ENCODE assay signal across 22 mouse cellular contexts in genomic region chr7:78719795-78720460, GRCm38 (mm10). TPM values are rescaled to one million over a fixed set of nuclear protein-coding genes. Genes with fewer than 3 reads are reported as not detected.
DNase-seq lines count a peak whose midpoint lies in the region; ATAC-seq lines count a peak whose summit lies in the region.
"Had no signal": no experiment of that assay in that cellular context is flagged by ENCODE, and none has a peak within 500 bp of the region (broad histone marks: within the 10 kb centered on the region; RNA-seq: fewer than 3 reads in every experiment).

No protein-coding gene starts in this region.

- DNase-seq in forebrain, embryonic 11.5 days (ENCODE audit: low spot score) = no peak
- no peak for DNase-seq in midbrain, embryonic 10.5 days (ENCODE audit: low spot score)
- DNase-seq in induced T-regulatory cell, adult 2 months (ENCODE audit: low read depth) = peak; percentile 55
- DNase-seq in thymus, postnatal 36 days = peak; percentile 63 to 75
- DNase-seq in limb, embryonic 10.5 days (ENCODE audit: low spot score) = no peak
- DNase-seq: adrenal gland, postnatal 10 days; cerebellum, adult 9-10 months; embryo, embryonic 11 days; heart, postnatal 4 days; kidney, postnatal 14 days; lung, adult 2 months had no signal

- H3K9me3 ChIP-seq in forebrain, embryonic 13.5 days (replicated peaks) = no peaks in the 10 kb centered on the region
- no peaks in the 10 kb centered on the region for H3K9me3 ChIP-seq in forebrain, embryonic 11.5 days (ENCODE audit: control insufficient read depth, low read length)
- no peaks in the 10 kb centered on the region for H3K9me3 ChIP-seq in midbrain, embryonic 13.5 days
- no peaks in the 10 kb centered on the region for H3K9me3 ChIP-seq in midbrain, embryonic 10.5 days (replicated peaks)
- no peaks in the 10 kb centered on the region for H3K9me3 ChIP-seq in limb, embryonic 10.5 days (replicated peaks)
- H3K9me3 ChIP-seq: G1E; heart, embryonic 10.5 days; limb, embryonic 15.5 days; stomach, embryonic 15.5 days had no signal

- no peak overlapping the region for H3K4me2 ChIP-seq in forebrain, embryonic 13.5 days
- H3K4me2 ChIP-seq in forebrain, embryonic 11.5 days (ENCODE audit: low read depth, low read length, severe bottlenecking) = no peak overlapping the region
- no peak overlapping the region for H3K4me2 ChIP-seq in midbrain, embryonic 13.5 days (replicated peaks)
- H3K4me2 ChIP-seq: limb, embryonic 15.5 days; stomach, embryonic 15.5 days had no signal

- WGBS in forebrain, embryonic 13.5 days = 56% methylated on average over 7 of the region's 7 CpGs
- WGBS in forebrain, embryonic 11.5 days = 78% methylated on average over 7 of the region's 7 CpGs
- 61% methylated on average over 7 of the region's 7 CpGs for WGBS in midbrain, embryonic 13.5 days
- WGBS in midbrain, embryonic 10.5 days = 90% methylated on average over 7 of the region's 7 CpGs
- WGBS in limb, embryonic 10.5 days = 87% methylated on average over 7 of the region's 7 CpGs

- no peaks in the 10 kb centered on the region for H3K36me3 ChIP-seq in forebrain, embryonic 13.5 days (ENCODE audit: poor library complexity, severe bottlenecking)
- no peaks in the 10 kb centered on the region for H3K36me3 ChIP-seq in forebrain, embryonic 11.5 days (ENCODE audit: control insufficient read depth, insufficient read depth, low read length)
- H3K36me3 ChIP-seq in midbrain, embryonic 13.5 days = no peaks in the 10 kb centered on the region
- no peaks in the 10 kb centered on the region for H3K36me3 ChIP-seq in midbrain, embryonic 10.5 days
- H3K36me3 ChIP-seq in limb, embryonic 10.5 days = no peaks in the 10 kb centered on the region
- H3K36me3 ChIP-seq: G1E; heart, embryonic 10.5 days; limb, embryonic 15.5 days; stomach, embryonic 15.5 days had no signal

- ATAC-seq in forebrain, embryonic 13.5 days = peak; percentile 63; the same call in 1 of the 2 replicates
- no peak for ATAC-seq in forebrain, embryonic 11.5 days (replicated peaks; ENCODE audit: low FRiP score)
- 0 out of 2 replicates have a peak, but pooled peaks have one; percentile 27 for ATAC-seq in midbrain, embryonic 13.5 days
- ATAC-seq in megakaryocyte, adult 5-6 weeks (ENCODE audit: poor library complexity, severe bottlenecking) = no peak
- ATAC-seq: intestine, postnatal 0 days; midbrain, embryonic 16.5 days had no signal

- H3K4me3 ChIP-seq in forebrain, embryonic 13.5 days = no peak overlapping the region
- no peak overlapping the region for H3K4me3 ChIP-seq in forebrain, embryonic 11.5 days (ENCODE audit: low read depth, low read length)
- H3K4me3 ChIP-seq in midbrain, embryonic 13.5 days (replicated peaks) = no peak overlapping the region
- no peak overlapping the region for H3K4me3 ChIP-seq in midbrain, embryonic 10.5 days
- no peak overlapping the region for H3K4me3 ChIP-seq in limb, embryonic 10.5 days
- H3K4me3 ChIP-seq: erythroblast, embryonic 14.5 days; heart, embryonic 10.5 days; limb, embryonic 15.5 days; stomach, embryonic 15.5 days had no signal

- H3K4me1 ChIP-seq in forebrain, embryonic 13.5 days = no peaks in the 10 kb centered on the region
- no peaks in the 10 kb centered on the region for H3K4me1 ChIP-seq in forebrain, embryonic 11.5 days (replicated peaks; ENCODE audit: control insufficient read depth, insufficient read depth, low read length)
- H3K4me1 ChIP-seq in midbrain, embryonic 13.5 days (replicated peaks) = no peaks in the 10 kb centered on the region
- H3K4me1 ChIP-seq in midbrain, embryonic 10.5 days = peaks cover 7% of the 10 kb centered on the region
- no peaks in the 10 kb centered on the region for H3K4me1 ChIP-seq in limb, embryonic 10.5 days
- H3K4me1 ChIP-seq: heart, embryonic 10.5 days; limb, embryonic 15.5 days had no signal

- H3K27ac ChIP-seq in forebrain, embryonic 13.5 days = no peak overlapping the region
- no peak overlapping the region for H3K27ac ChIP-seq in forebrain, embryonic 11.5 days (ENCODE audit: low read depth, low read length)
- no peak overlapping the region for H3K27ac ChIP-seq in midbrain, embryonic 13.5 days
- H3K27ac ChIP-seq in midbrain, embryonic 10.5 days (replicated peaks) = no peak overlapping the region
- no peak overlapping the region for H3K27ac ChIP-seq in limb, embryonic 10.5 days
- H3K27ac ChIP-seq: heart, embryonic 10.5 days; limb, embryonic 15.5 days; macrophage; stomach, embryonic 15.5 days had no signal

- H3K27me3 ChIP-seq in forebrain, embryonic 13.5 days = no peaks in the 10 kb centered on the region
- H3K27me3 ChIP-seq in forebrain, embryonic 11.5 days (ENCODE audit: control insufficient read depth, insufficient read depth, low read length) = no peaks in the 10 kb centered on the region
- H3K27me3 ChIP-seq in midbrain, embryonic 13.5 days = no peaks in the 10 kb centered on the region
- no peaks in the 10 kb centered on the region for H3K27me3 ChIP-seq in midbrain, embryonic 10.5 days (ENCODE audit: low read depth, poor library complexity, severe bottlenecking)
- no peaks in the 10 kb centered on the region for H3K27me3 ChIP-seq in limb, embryonic 10.5 days (ENCODE audit: low read depth, poor library complexity, severe bottlenecking)
- H3K27me3 ChIP-seq: limb, embryonic 15.5 days; stomach, embryonic 15.5 days had no signal

- no peak overlapping the region for H3K9ac ChIP-seq in forebrain, embryonic 13.5 days
- no peak overlapping the region for H3K9ac ChIP-seq in forebrain, embryonic 11.5 days (ENCODE audit: low read length)
- H3K9ac ChIP-seq in midbrain, embryonic 13.5 days (replicated peaks) = no peak overlapping the region
- H3K9ac ChIP-seq: limb, embryonic 15.5 days; stomach, embryonic 15.5 days had no signal

RNA-seq across cellular contexts. Expression of gene Ntrk3, which starts 17.9 kb away (rescaled TPM):
- polyA plus RNA-seq in forebrain, embryonic 13.5 days (2015; fragmentation: Nextera tagmentation; extraction: Ambion mirVana) = 16.6 and 18.8 TPM in 2 replicates
- polyA plus RNA-seq in forebrain, embryonic 11.5 days (2014; fragmentation: Nextera tagmentation; extraction: Ambion mirVana) = 6.4 and 7.3 TPM in 2 replicates
- polyA plus RNA-seq in midbrain, embryonic 13.5 days (2015; fragmentation: Nextera tagmentation; extraction: Ambion mirVana) = 15.8 and 18.3 TPM in 2 replicates
- 2.1 and 2.7 TPM in 2 replicates for polyA plus RNA-seq in midbrain, embryonic 10.5 days (2016; fragmentation: Nextera tagmentation; extraction: Ambion mirVana)
- not detected in 2 replicates for total RNA-seq in megakaryocyte, adult 5-6 weeks (2015)
- not detected in 2 replicates for total RNA-seq in megakaryocyte, adult 5-6 weeks (2017)
- polyA plus RNA-seq in limb, embryonic 10.5 days (2016; fragmentation: Nextera tagmentation; extraction: Ambion mirVana) = 0.16 and 0.36 TPM in 2 replicates
- polyA plus RNA-seq: erythroblast, embryonic 14.5 days; G1E; macrophage had no signal

Comparison
In these comparisons a context has a peak if more than half of its experiments do, and no peak if none do; other contexts are left out.
1. ATAC-seq: peak in forebrain, embryonic 13.5 days (single experiment) and midbrain, embryonic 13.5 days (single experiment); none in forebrain, embryonic 11.5 days (single experiment) and megakaryocyte, adult 5-6 weeks (single experiment).
2. DNase-seq: peak in induced T-regulatory cell, adult 2 months (single experiment) and thymus, postnatal 36 days (2 of 2); none in forebrain, embryonic 11.5 days (single experiment), midbrain, embryonic 10.5 days (single experiment) and limb, embryonic 10.5 days (single experiment).